Mouse (Mus musculus) midbrain, embryonic 14.5 days (tissue): Measurements from ENCODE around the gene Ubxn11. TPM values are rescaled to one million over a fixed set of nuclear protein-coding genes. Genes with fewer than 3 reads are reported as not detected.
"Not testable (repeated sequence)": the region's sequence is repeated elsewhere in the genome, so short reads cannot be mapped to it uniquely, and the experiment has no call there.

Source experiments
- ATAC-seq: fragments of 200-750 bp; cut with Nextera tagmentation; 2 replicates; pipeline ENCODE4 v1.8.0; 2017; ENCODE audit warnings: moderate number of reproducible peaks, moderate library complexity; ENCODE audit not compliant: low FRiP score, low TSS enrichment
- DNase-seq: peaks from one replicate; pipeline ENCODE4 v3.0.0-alpha.2; 2015
- H3K27ac ChIP-seq: fragments of 300-500 bp; sonication (generic); replicated peaks from 2 replicates; pipeline ENCODE4 v1.5.1; 2014; ENCODE audit warnings: mild to moderate bottlenecking, low read depth, low read length, moderate library complexity
- H3K27me3 ChIP-seq: fragments of 300-500 bp; sonication (generic); 2 replicates; pipeline ENCODE4 v1.6.1; 2014; ENCODE audit warnings: low read length, control low read depth, mixed read lengths; ENCODE audit not compliant: control insufficient read depth, insufficient read depth
- H3K36me3 ChIP-seq: fragments of 300-500 bp; sonication (generic); 2 replicates; pipeline ENCODE4 v1.6.1; 2014; ENCODE audit warnings: low read length, control low read depth; ENCODE audit not compliant: control insufficient read depth, insufficient read depth
- H3K4me1 ChIP-seq: fragments of 300-500 bp; sonication (generic); 2 replicates; pipeline ENCODE4 v1.6.1; 2014; ENCODE audit warnings: mild to moderate bottlenecking, antibody characterized with exemption, low read length, control low read depth; ENCODE audit not compliant: control insufficient read depth, insufficient read depth
- H3K4me2 ChIP-seq: fragments of 300-500 bp; sonication (generic); 2 replicates; pipeline ENCODE4 v1.6.1; 2014; ENCODE audit warnings: mild to moderate bottlenecking, low read length, moderate library complexity
- H3K4me3 ChIP-seq: fragments of 300-500 bp; sonication (generic); replicated peaks from 2 replicates; pipeline ENCODE4 v1.5.1; 2014; ENCODE audit warnings: low read depth, low read length
- H3K9ac ChIP-seq: fragments of 300-500 bp; sonication (generic); replicated peaks from 2 replicates; pipeline ENCODE4 v1.6.1; 2014; ENCODE audit warnings: mild to moderate bottlenecking, low read length, moderate library complexity
- H3K9me3 ChIP-seq: fragments of 300-500 bp; sonication (generic); 2 replicates; pipeline ENCODE4 v1.6.1; 2016; ENCODE audit warnings: low read length, control low read depth, mixed read lengths; ENCODE audit not compliant: control insufficient read depth
- WGBS: fragments of 180-500 bp; shearing (Covaris S2); extraction: QIAGEN DNeasy Blood & Tissue Kit; methylation state at CpG from one replicate; pipeline ENCODE4 v1.1.7; 2014; 5-methylcytosine and 5-hydroxymethylcytosine counted together
- polyA plus RNA-seq: library from polyadenylated mRNA; unstranded; fragments of >200 nt; fragmentation: Nextera tagmentation; extraction: Ambion mirVana; gene quantifications from 2 replicates; pipeline ENCODE4 v1.2.1, GENCODE M21; 2014

Gene Ubxn11
- polyA plus RNA-seq, 1 experiment from 2014 or later, result 11.7 TPM

GRCm38 (mm10) chr4:134136280-134136926, 34.0 kb downstream of the Ubxn11 start:
- Histone ChIP-seq H3K4me3 (no peak overlapping the region), H3K9me3 (no peaks in the 10 kb centered on the region), H3K4me1 (no peaks in the 10 kb centered on the region), H3K9ac (no peak overlapping the region), H3K27me3 (no peaks in the 10 kb centered on the region), H3K4me2 (no peak overlapping the region), H3K36me3 (peaks cover 8% of the 10 kb centered on the region), H3K27ac (no peak overlapping the region)
- DNase-seq, result no peak
- 87% methylated on average over 3 of the region's 3 CpGs for WGBS
- ATAC-seq, result no peak

GRCm38 (mm10) chr4:134138857-134139256, 36.5 kb downstream of the Ubxn11 start:
- DNase-seq, result no peak
- no peaks in the 10 kb centered on the region for H3K27me3 ChIP-seq
- 85% methylated on average over 2 of the region's 2 CpGs for whole genome bisulfite sequencing
- H3K4me3 ChIP-seq, result no peak overlapping the region
- H3K27ac ChIP-seq, result no peak overlapping the region
- H3K9me3 ChIP-seq, result no peaks in the 10 kb centered on the region
- no peak for ATAC-seq
- no peaks in the 10 kb centered on the region for H3K4me1 ChIP-seq
- no peak overlapping the region for H3K4me2 ChIP-seq
- H3K9ac ChIP-seq, result no peak overlapping the region
- peaks cover 6% of the 10 kb centered on the region; the same call in 1 of the 2 replicates for H3K36me3 ChIP-seq

GRCm38 (mm10) chr4:134144297-134144696, 41.9 kb downstream of the Ubxn11 start:
- not testable (repeated sequence) for H3K27me3 ChIP-seq, ATAC-seq, H3K27ac ChIP-seq, H3K9ac ChIP-seq, H3K9me3 ChIP-seq, H3K4me3 ChIP-seq, H3K4me2 ChIP-seq, DNase-seq, H3K4me1 ChIP-seq
- peaks cover 16% of the 10 kb centered on the region for H3K36me3 ChIP-seq
- 99% methylated on average over 5 of the region's 5 CpGs for WGBS

- no peak overlapping the region for H3K27ac ChIP-seq
- peaks cover 53% of the 10 kb centered on the region for H3K36me3 ChIP-seq
- no peaks in the 10 kb centered on the region for H3K27me3 ChIP-seq
- no peak overlapping the region for H3K4me2 ChIP-seq
- 94% methylated on average over 4 of the region's 4 CpGs for WGBS
- ATAC-seq, result no peak
- no peak overlapping the region for H3K4me3 ChIP-seq
- H3K9ac ChIP-seq, result no peak overlapping the region
- no peaks in the 10 kb centered on the region for H3K9me3 ChIP-seq
- H3K4me1 ChIP-seq, result no peaks in the 10 kb centered on the region
- DNase-seq, result no peak
These were observed 47.0 kb downstream of the Ubxn11 start for GRCm38 (mm10) chr4:134149389-134149788.

GRCm38 (mm10) chr4:134152112-134152511, 49.7 kb downstream of the Ubxn11 start:
- peaks cover 59% of the 10 kb centered on the region for H3K36me3 ChIP-seq
- no peak overlapping the region for H3K4me3 ChIP-seq
- no peak overlapping the region for H3K27ac ChIP-seq
- no peaks in the 10 kb centered on the region for H3K9me3 ChIP-seq
- no peak overlapping the region for H3K9ac ChIP-seq
- no peaks in the 10 kb centered on the region for H3K27me3 ChIP-seq
- no peak overlapping the region for H3K4me2 ChIP-seq
- ATAC-seq (no peak), DNase-seq (no peak)
- whole genome bisulfite sequencing, result 94% methylated on average over 3 of the region's 3 CpGs
- H3K4me1 ChIP-seq, result no peaks in the 10 kb centered on the region

- ATAC-seq (no peak), DNase-seq (no peak)
- Histone ChIP-seq H3K9ac (no peak overlapping the region), H3K4me2 (no peak overlapping the region), H3K4me3 (no peak overlapping the region), H3K27ac (no peak overlapping the region), H3K4me1 (no peaks in the 10 kb centered on the region), H3K36me3 (peaks cover 47% of the 10 kb centered on the region), H3K9me3 (no peaks in the 10 kb centered on the region), H3K27me3 (no peaks in the 10 kb centered on the region)
- 91% methylated on average over 3 of the region's 3 CpGs for WGBS
These were observed 51.3 kb downstream of the Ubxn11 start for GRCm38 (mm10) chr4:134153656-134154055.

- H3K9ac ChIP-seq, result no peak overlapping the region
- DNase-seq, result no peak
- no peaks in the 10 kb centered on the region for H3K27me3 ChIP-seq
- WGBS, result 97% methylated on average over 3 of the region's 3 CpGs
- H3K9me3 ChIP-seq, result no peaks in the 10 kb centered on the region
- H3K36me3 ChIP-seq, result peaks cover 42% of the 10 kb centered on the region
- no peak overlapping the region for H3K4me3 ChIP-seq
- H3K4me1 ChIP-seq, result no peaks in the 10 kb centered on the region
- no peak overlapping the region for H3K27ac ChIP-seq
- ATAC-seq, result no peak
- no peak overlapping the region for H3K4me2 ChIP-seq
These were observed 52.0 kb downstream of the Ubxn11 start for GRCm38 (mm10) chr4:134154354-134154753.

- WGBS, result 92% methylated on average over 6 of the region's 6 CpGs
- Histone ChIP-seq H3K9me3 (no peaks in the 10 kb centered on the region), H3K27me3 (no peaks in the 10 kb centered on the region), H3K4me1 (no peaks in the 10 kb centered on the region), H3K4me2 (no peak overlapping the region), H3K27ac (no peak overlapping the region), H3K4me3 (no peak overlapping the region), H3K9ac (no peak overlapping the region), H3K36me3 (peaks cover 37% of the 10 kb centered on the region)
- no peak for DNase-seq
- ATAC-seq, result no peak
These were observed 53.2 kb downstream of the Ubxn11 start for GRCm38 (mm10) chr4:134155531-134155930.

- DNase-seq, result no peak
- H3K4me3 ChIP-seq, result no peak overlapping the region
- WGBS, result 94% methylated on average over 10 of the region's 10 CpGs
These were observed 53.6 kb downstream of the Ubxn11 start for GRCm38 (mm10) chr4:134155961-134156465.

More at GRCm38 (mm10) chr4:134155961-134156465, 53.6 kb downstream of the Ubxn11 start:
- Histone ChIP-seq H3K9me3 (no peaks in the 10 kb centered on the region), H3K9ac (no peak overlapping the region), H3K36me3 (peaks cover 34% of the 10 kb centered on the region), H3K4me1 (no peaks in the 10 kb centered on the region), H3K4me2 (no peak overlapping the region), H3K27me3 (no peaks in the 10 kb centered on the region), H3K27ac (no peak overlapping the region)
- no peak for ATAC-seq
